Mouse (Mus musculus): Measurements from ENCODE around the gene Phlpp1. TPM values are rescaled to one million over a fixed set of nuclear protein-coding genes. Genes with fewer than 3 reads are reported as not detected.

The Phlpp1 gene
- polyA plus RNA-seq, 1 experiment from 2014 or later: 7.8 TPM

Other genes with a start within 250 kb of the Phlpp1 start
- gene Zcchc2, start 181.3 kb upstream of the Phlpp1 start, polyA plus RNA-seq (2015; fragmentation: Nextera tagmentation; extraction: Ambion mirVana): 2.4 and 3.1 TPM in 2 replicates

Data from neural tube, embryonic 15.5 days (tissue).